Mouse (Mus musculus) olfactory bulb, adult 2 months (tissue): ENCODE results near the gene 1700024B05Rik.
"Not testable (repeated sequence)": the region's sequence is repeated elsewhere in the genome, so short reads cannot be mapped to it uniquely, and the experiment has no call there.

ENCODE experiments used
- CTCF ChIP-seq: fragments of 200-500 bp; IDR thresholded peaks from 2 replicates; pipeline ENCODE4 v1.5.1; 2012; ENCODE audit warnings: low read depth, mild to moderate bottlenecking, low read length, moderate library complexity; ENCODE audit not compliant: insufficient read depth
- POLR2A ChIP-seq: fragments of 200-500 bp; IDR thresholded peaks from 2 replicates; pipeline ENCODE4 v1.6.1; 2012; ENCODE audit warnings: mild to moderate bottlenecking, low read depth, low read length, moderate library complexity; ENCODE audit not compliant: insufficient read depth

GRCm38 (mm10) chr14:41964095-41964494 is 20.3 kb downstream of the 1700024B05Rik start:
- not testable (repeated sequence) for TF ChIP-seq CTCF, POLR2A
